Mouse (Mus musculus): ENCODE results near the gene Sema3e. TPM values are rescaled to one million over a fixed set of nuclear protein-coding genes. Genes with fewer than 3 reads are reported as not detected.

Sema3e gene
- total RNA-seq, 2 experiments from 2014 or later: 0.21 to 0.38 TPM

- DNase-seq (ENCODE audit: low spot score): no peak
These were observed 173.4 kb downstream of the Sema3e start for GRCm38 (mm10) chr5:14198344-14199040.

GRCm38 (mm10) chr5:14206794-14207193, 181.7 kb downstream of the Sema3e start:
- DNase-seq (ENCODE audit: low spot score): no peak

- DNase-seq (ENCODE audit: low spot score): no peak
These were observed 184.9 kb downstream of the Sema3e start for GRCm38 (mm10) chr5:14209962-14210361.

GRCm38 (mm10) chr5:14216211-14216610, 191.1 kb downstream of the Sema3e start:
- no peak for DNase-seq (ENCODE audit: low spot score)

- DNase-seq (ENCODE audit: low spot score): no peak
These were observed 193.6 kb downstream of the Sema3e start for GRCm38 (mm10) chr5:14218677-14219076.

GRCm38 (mm10) chr5:14224509-14224908, 199.4 kb downstream of the Sema3e start:
- DNase-seq (ENCODE audit: low spot score): no peak

GRCm38 (mm10) chr5:14231027-14231426, 206.0 kb downstream of the Sema3e start:
- no peak for DNase-seq (ENCODE audit: low spot score)

- DNase-seq (ENCODE audit: low spot score): no peak
These were observed 227.5 kb downstream of the Sema3e start for GRCm38 (mm10) chr5:14252583-14252982.

GRCm38 (mm10) chr5:14253328-14253727, 228.3 kb downstream of the Sema3e start:
- DNase-seq (ENCODE audit: low spot score): no peak

- no peak for DNase-seq (ENCODE audit: low spot score)
These were observed 235.1 kb downstream of the Sema3e start for GRCm38 (mm10) chr5:14260156-14260555.

- no peak for DNase-seq (ENCODE audit: low spot score)
These were observed 242.3 kb downstream of the Sema3e start for GRCm38 (mm10) chr5:14267400-14267799.

Other genes starting within 250 kb of the Sema3e start
- gene Speer3, start 233.7 kb upstream of the Sema3e start, total RNA-seq (2021): not detected